Mouse (Mus musculus) megakaryocyte, embryonic 14.5 days (primary cell): ENCODE data around the gene Mzt1. TPM values are rescaled to one million over a fixed set of nuclear protein-coding genes. Genes with fewer than 3 reads are reported as not detected.

ENCODE experiments used
- H3K27me3 ChIP-seq: replicated peaks from 2 replicates; pipeline ENCODE3; 2012; ENCODE audit warnings: inconsistent platforms
- H3K36me3 ChIP-seq: replicated peaks from 2 replicates; pipeline ENCODE3; 2012; ENCODE audit warnings: low read length, inconsistent platforms, mixed read lengths
- H3K4me1 ChIP-seq: 2 replicates; pipeline ENCODE4 v1.6.1; 2012; ENCODE audit warnings: inconsistent platforms
- H3K4me3 ChIP-seq: replicated peaks from 2 replicates; pipeline ENCODE3; 2012; ENCODE audit warnings: moderate library complexity, mild to moderate bottlenecking, inconsistent platforms
- H3K9me3 ChIP-seq: 2 replicates; pipeline ENCODE4 v1.6.1; 2012; ENCODE audit warnings: inconsistent platforms
- FLI1 ChIP-seq: IDR thresholded peaks from 2 replicates; pipeline ENCODE4 v1.6.1; 2012; ENCODE audit warnings: low read length, inconsistent platforms, mixed read lengths
- GATA1 ChIP-seq: IDR thresholded peaks from 3 replicates; pipeline ENCODE4 v1.6.1; 2012; ENCODE audit warnings: mixed read lengths, low read length, inconsistent platforms, borderline replicate concordance
- polyA plus RNA-seq: library from polyadenylated mRNA; stranded (reverse); fragments of >175 nt; gene quantifications from 2 replicates; pipeline ENCODE4 v1.2.3, GENCODE M21; 2012; ENCODE audit warnings: low replicate concordance; ENCODE audit not compliant: insufficient read depth

Gene Mzt1
- 0.75 and 8.5 TPM in 2 replicates for polyA plus RNA-seq

GRCm38 (mm10) chr14:99046031-99046781 is at the start of gene Mzt1, which contains the start of gene Bora:
Gene Mzt1 (minus strand): TSS chr14:99046134.
Gene Bora (plus strand): TSS chr14:99046222.
- peak within 1 kb of the TSS; percentile 99 for H3K4me3 ChIP-seq
- peaks cover 56% of the 10 kb centered on the region for H3K4me1 ChIP-seq
- peaks cover 24% of the 10 kb centered on the region for H3K36me3 ChIP-seq
- no peak for TF ChIP-seq FLI1
- no peak for TF ChIP-seq GATA1
- H3K27me3 ChIP-seq = no peaks in the 10 kb centered on the region
- H3K9me3 ChIP-seq = no peaks in the 10 kb centered on the region

- no peak overlapping the region for H3K4me3 ChIP-seq
- H3K27me3 ChIP-seq = no peaks in the 10 kb centered on the region
- H3K9me3 ChIP-seq = no peaks in the 10 kb centered on the region
- H3K36me3 ChIP-seq = peaks cover 92% of the 10 kb centered on the region
- no peak for TF ChIP-seq FLI1
- TF ChIP-seq GATA1 = no peak
- 0 out of 2 replicates have a peak, but pooled peaks cover 3% of the 10 kb centered on the region for H3K4me1 ChIP-seq
These were observed 43.0 kb upstream of the Mzt1 start for GRCm38 (mm10) chr14:99088947-99089346.

GRCm38 (mm10) chr14:99071146-99071545 is 25.2 kb upstream of the Mzt1 start:
- Histone ChIP-seq H3K9me3 (no peaks in the 10 kb centered on the region), H3K27me3 (no peaks in the 10 kb centered on the region), H3K4me1 (peaks cover 7% of the 10 kb centered on the region; the same call in 1 of the 2 replicates), H3K36me3 (peaks cover 92% of the 10 kb centered on the region), H3K4me3 (no peak overlapping the region)
- TF ChIP-seq FLI1 (no peak), GATA1 (no peak)

- peaks cover 12% of the 10 kb centered on the region for H3K4me1 ChIP-seq
- no peak overlapping the region for H3K4me3 ChIP-seq
- H3K9me3 ChIP-seq = no peaks in the 10 kb centered on the region
- TF ChIP-seq GATA1 = no peak
- no peak for TF ChIP-seq FLI1
- H3K27me3 ChIP-seq = no peaks in the 10 kb centered on the region
- peaks cover 73% of the 10 kb centered on the region for H3K36me3 ChIP-seq
These were observed 17.2 kb upstream of the Mzt1 start for GRCm38 (mm10) chr14:99063091-99063490.

- H3K4me3 ChIP-seq = no peak overlapping the region
- peaks cover 72% of the 10 kb centered on the region for H3K36me3 ChIP-seq
- H3K9me3 ChIP-seq = no peaks in the 10 kb centered on the region
- no peaks in the 10 kb centered on the region for H3K27me3 ChIP-seq
- peaks cover 22% of the 10 kb centered on the region for H3K4me1 ChIP-seq
- TF ChIP-seq FLI1 (no peak), GATA1 (no peak)
These were observed 14.7 kb upstream of the Mzt1 start for GRCm38 (mm10) chr14:99060616-99061015.

GRCm38 (mm10) chr14:99058959-99059586 is 13.1 kb upstream of the Mzt1 start:
- Histone ChIP-seq H3K27me3 (no peaks in the 10 kb centered on the region), H3K36me3 (peaks cover 77% of the 10 kb centered on the region), H3K9me3 (no peaks in the 10 kb centered on the region), H3K4me1 (peaks cover 33% of the 10 kb centered on the region), H3K4me3 (no peak overlapping the region)
- TF ChIP-seq FLI1 = no peak
- no peak for TF ChIP-seq GATA1

- no peaks in the 10 kb centered on the region for H3K27me3 ChIP-seq
- H3K36me3 ChIP-seq = peaks cover 29% of the 10 kb centered on the region
- peaks cover 52% of the 10 kb centered on the region for H3K4me1 ChIP-seq
- no peaks in the 10 kb centered on the region for H3K9me3 ChIP-seq
- TF ChIP-seq GATA1 (no peak; the same call in 2 of the 3 replicates), FLI1 (no peak)
- H3K4me3 ChIP-seq = peak overlapping the region; percentile 99
These were observed 848 bp upstream of the Mzt1 start for GRCm38 (mm10) chr14:99046782-99047181.

- TF ChIP-seq FLI1 (no peak), GATA1 (no peak)
- H3K27me3 ChIP-seq = no peaks in the 10 kb centered on the region
- H3K9me3 ChIP-seq = no peaks in the 10 kb centered on the region
- H3K4me3 ChIP-seq = peak overlapping the region; percentile 99
- H3K36me3 ChIP-seq = peaks cover 17% of the 10 kb centered on the region
- peaks cover 56% of the 10 kb centered on the region for H3K4me1 ChIP-seq
These were observed 430 bp downstream of the Mzt1 start for GRCm38 (mm10) chr14:99045378-99046030.

GRCm38 (mm10) chr14:99044718-99045117 is 1.2 kb downstream of the Mzt1 start:
- Histone ChIP-seq H3K36me3 (peaks cover 17% of the 10 kb centered on the region), H3K27me3 (no peaks in the 10 kb centered on the region), H3K9me3 (no peaks in the 10 kb centered on the region), H3K4me3 (peak overlapping the region; percentile 99), H3K4me1 (peaks cover 52% of the 10 kb centered on the region)
- TF ChIP-seq GATA1 (no peak), FLI1 (no peak)

GRCm38 (mm10) chr14:99044096-99044495 is 1.8 kb downstream of the Mzt1 start:
- peak overlapping the region; percentile 99 for H3K4me3 ChIP-seq
- H3K27me3 ChIP-seq = no peaks in the 10 kb centered on the region
- TF ChIP-seq FLI1 = no peak
- TF ChIP-seq GATA1 = no peak
- peaks cover 50% of the 10 kb centered on the region for H3K4me1 ChIP-seq
- peaks cover 17% of the 10 kb centered on the region for H3K36me3 ChIP-seq
- H3K9me3 ChIP-seq = no peaks in the 10 kb centered on the region
